Comparison of ENCODE assay signal across 29 mouse cellular contexts in genomic region chr2:170651483-170651882, GRCm38 (mm10). TPM values are rescaled to one million over a fixed set of nuclear protein-coding genes. Genes with fewer than 3 reads are reported as not detected.
DNase-seq lines count a peak whose midpoint lies in the region; ATAC-seq and TF ChIP-seq lines count a peak whose summit lies in the region.
"Had no signal": no experiment of that assay in that cellular context is flagged by ENCODE, and none has a peak within 500 bp of the region (broad histone marks: within the 10 kb centered on the region; RNA-seq: fewer than 3 reads in every experiment).

No protein-coding gene starts in this region.

- H3K4me3 ChIP-seq in forebrain, postnatal 0 days (ENCODE audit: low read depth, low read length) = no peak overlapping the region
- no peak overlapping the region for H3K4me3 ChIP-seq in forebrain, embryonic 10.5 days
- no peak overlapping the region for H3K4me3 ChIP-seq in liver, embryonic 14.5 days (ENCODE audit: insufficient read depth in 1 of 2, low read depth in 2 of 2, low read length in 2 of 2)
- H3K4me3 ChIP-seq: erythroblast, embryonic 14.5 days; hindbrain, embryonic 15.5 days; neural tube, embryonic 13.5 days had no signal

- no peaks in the 10 kb centered on the region for H3K36me3 ChIP-seq in forebrain, postnatal 0 days (ENCODE audit: insufficient read depth)
- no peaks in the 10 kb centered on the region for H3K36me3 ChIP-seq in forebrain, embryonic 10.5 days (replicated peaks)
- no peaks in the 10 kb centered on the region for H3K36me3 ChIP-seq in liver, embryonic 14.5 days (replicated peaks; ENCODE audit: control insufficient read depth, insufficient read depth, low read depth)
- H3K36me3 ChIP-seq: hindbrain, embryonic 15.5 days; neural tube, embryonic 13.5 days had no signal

- no peaks in the 10 kb centered on the region for H3K4me1 ChIP-seq in forebrain, postnatal 0 days (ENCODE audit: insufficient read depth)
- H3K4me1 ChIP-seq in forebrain, embryonic 10.5 days = peaks cover 16% of the 10 kb centered on the region
- no peaks in the 10 kb centered on the region for H3K4me1 ChIP-seq in liver, embryonic 14.5 days (replicated peaks; ENCODE audit: control insufficient read depth in 2 of 2, insufficient read depth in 2 of 2, low read length in 1 of 2)
- H3K4me1 ChIP-seq: hindbrain, embryonic 15.5 days had no signal

- H3K9ac ChIP-seq in forebrain, postnatal 0 days = no peak overlapping the region
- H3K9ac ChIP-seq in liver, embryonic 14.5 days (replicated peaks) = no peak overlapping the region
- H3K9ac ChIP-seq: hindbrain, embryonic 15.5 days; neural tube, embryonic 13.5 days had no signal

- no peak for DNase-seq in forebrain, postnatal 0 days
- DNase-seq in forebrain, embryonic 10.5 days (ENCODE audit: extremely low spot score, low spot score) = no peak
- no peak for DNase-seq in liver, embryonic 14.5 days (ENCODE audit: low read depth in 3 of 3, low spot score in 3 of 3)
- DNase-seq in liver = no peak
- peak; percentile 27 for DNase-seq in ES-CJ7 (ENCODE audit: low read depth, low spot score)
- peak; percentile 0 for DNase-seq in induced T-regulatory cell, adult 2 months (ENCODE audit: low read depth)
- DNase-seq in yolk sac, embryonic 10.5 days (ENCODE audit: low spot score) = no peak
- DNase-seq in adrenal gland, postnatal 4 days (ENCODE audit: low spot score in 2 of 2) = no peak
- DNase-seq: adrenal gland, adult 2 months; B cell, adult 2 months; cerebellum, adult 11-12 months; cerebellum, postnatal 36 days; heart, postnatal 14 days; kidney, adult 8-10 months; kidney, postnatal 4 days; right cerebral cortex, postnatal 4 days; thymus, adult 18-20 months had no signal

- TF ChIP-seq CTCF in forebrain, postnatal 0 days (IDR thresholded peaks at IDR 0.05; ENCODE audit: low read depth) = peak; percentile 53
- TF ChIP-seq CTCF in liver, embryonic 14.5 days (IDR thresholded peaks at IDR 0.05; ENCODE audit: low read depth) = peak; percentile 48

- H3K4me2 ChIP-seq in forebrain, postnatal 0 days (ENCODE audit: low read depth) = no peak overlapping the region
- H3K4me2 ChIP-seq in liver, embryonic 14.5 days (ENCODE audit: low read depth) = no peak overlapping the region
- H3K4me2 ChIP-seq: heart, embryonic 11.5 days; hindbrain, embryonic 15.5 days; neural tube, embryonic 13.5 days had no signal

- peak overlapping the region; percentile 57; the same call in 1 of the 2 replicates for H3K27ac ChIP-seq in forebrain, postnatal 0 days (ENCODE audit: low read depth, low read length)
- H3K27ac ChIP-seq in forebrain, embryonic 10.5 days = no peak overlapping the region
- no peak overlapping the region for H3K27ac ChIP-seq in liver, embryonic 14.5 days
- H3K27ac ChIP-seq: hindbrain, embryonic 15.5 days; neural tube, embryonic 13.5 days had no signal

- H3K9me3 ChIP-seq in forebrain, postnatal 0 days (ENCODE audit: low read length) = no peaks in the 10 kb centered on the region
- H3K9me3 ChIP-seq in forebrain, embryonic 10.5 days = peaks cover 5% of the 10 kb centered on the region; the same call in 1 of the 2 replicates
- H3K9me3 ChIP-seq in liver, embryonic 14.5 days (ENCODE audit: control insufficient read depth, low read length) = peaks cover 3% of the 10 kb centered on the region
- H3K9me3 ChIP-seq: hindbrain, embryonic 15.5 days; neural tube, embryonic 13.5 days had no signal

- 90% methylated on average over 1 of the region's 1 CpGs for WGBS in forebrain, postnatal 0 days
- 83% methylated on average over 1 of the region's 1 CpGs for WGBS in forebrain, embryonic 10.5 days
- 58% methylated on average over 1 of the region's 1 CpGs for WGBS in liver, embryonic 14.5 days (ENCODE audit: insufficient replicate concordance)

- no peaks in the 10 kb centered on the region for H3K27me3 ChIP-seq in forebrain, postnatal 0 days (ENCODE audit: insufficient read depth, low read length)
- no peaks in the 10 kb centered on the region for H3K27me3 ChIP-seq in forebrain, embryonic 10.5 days (ENCODE audit: poor library complexity, severe bottlenecking)
- H3K27me3 ChIP-seq in liver, embryonic 14.5 days (ENCODE audit: control insufficient read depth, insufficient read depth, low read length) = no peaks in the 10 kb centered on the region
- H3K27me3 ChIP-seq: hindbrain, embryonic 15.5 days; neural tube, embryonic 13.5 days had no signal

- no peak for TF ChIP-seq EP300 in liver, embryonic 14.5 days (IDR thresholded peaks at IDR 0.05; ENCODE audit: low read depth)

- no peak for ATAC-seq in forebrain, postnatal 0 days
- ATAC-seq in liver, embryonic 14.5 days (ENCODE audit: insufficient read depth) = no peak

RNA-seq across cellular contexts. Expression of gene 4930470P17Rik, which starts 49.7 kb away (rescaled TPM):
- not detected in 2 replicates for total RNA-seq in forebrain, postnatal 0 days (2014; rRNA removed)
- 0.11 and 0.16 TPM in 2 replicates for polyA plus RNA-seq in forebrain, postnatal 0 days (2015; fragmentation: Nextera tagmentation; extraction: Ambion mirVana)
- polyA plus RNA-seq in forebrain, embryonic 10.5 days (2016; fragmentation: Nextera tagmentation; extraction: Ambion mirVana) = not detected in 2 replicates
- not detected in 2 replicates for polyA plus RNA-seq in liver, embryonic 14.5 days (2012; rRNA removed)
- not detected in 2 replicates for polyA plus RNA-seq in liver, embryonic 14.5 days (2014; fragmentation: Nextera tagmentation; extraction: Ambion mirVana)
- total RNA-seq in adrenal gland, postnatal 4 days (2021) = not detected
- total RNA-seq: adrenal gland, adult 2 months; gastrocnemius, postnatal 4 days; heart, postnatal 14 days; layer of hippocampus, postnatal 25 days; left cerebral cortex, postnatal 36 days; liver, adult 2 months had no signal
- polyA plus RNA-seq: adrenal gland, adult 2 months; embryonic facial prominence, embryonic 11.5 days; erythroblast, embryonic 14.5 days; frontal cortex, adult 2 months; heart, embryonic 11.5 days; liver, adult 2 months; lung, embryonic 16.5 days; neural tube, embryonic 13.5 days; urinary bladder, adult 2 months had no signal

Comparison
In these comparisons a context has a peak if more than half of its experiments do, and no peak if none do; other contexts are left out.
1. DNase-seq: peak in ES-CJ7 (single experiment) and induced T-regulatory cell, adult 2 months (single experiment); none in forebrain, postnatal 0 days (single experiment), forebrain, embryonic 10.5 days (single experiment), liver, embryonic 14.5 days (0 of 3), liver (single experiment), yolk sac, embryonic 10.5 days (single experiment) and adrenal gland, postnatal 4 days (0 of 2).